Mouse (Mus musculus) gonadal fat pad, adult 2 months (tissue): ENCODE data around the gene Fzd2. TPM values are rescaled to one million over a fixed set of nuclear protein-coding genes. Genes with fewer than 3 reads are reported as not detected.
"Not testable (repeated sequence)": the region's sequence is repeated elsewhere in the genome, so short reads cannot be mapped to it uniquely, and the experiment has no call there.

Experiments used
- DNase-seq: peaks from one replicate; pipeline ENCODE4 v3.0.0-alpha.2; 2012; ENCODE audit warnings: low read depth
- polyA plus RNA-seq: library from polyadenylated mRNA; depleted of rRNA; stranded (reverse); fragments of >200 nt; gene quantifications from 2 replicates; pipeline ENCODE4 v1.2.3, GENCODE M21; 2012

The Fzd2 gene
- polyA plus RNA-seq, 1 experiment, result 17.3 TPM

- no peak for DNase-seq
Observed at GRCm38 (mm10) chr11:102581281-102582015, 22.7 kb upstream of the Fzd2 start.

- DNase-seq, result no peak
Observed at GRCm38 (mm10) chr11:102582016-102582610, 22.1 kb upstream of the Fzd2 start.

- DNase-seq, result no peak
Observed at GRCm38 (mm10) chr11:102582736-102583135, 21.5 kb upstream of the Fzd2 start.

GRCm38 (mm10) chr11:102586445-102587130, 17.6 kb upstream of the Fzd2 start:
- DNase-seq, result no peak

GRCm38 (mm10) chr11:102587554-102587953, 16.6 kb upstream of the Fzd2 start:
- no peak for DNase-seq

GRCm38 (mm10) chr11:102595341-102595820, 8.8 kb upstream of the Fzd2 start:
- DNase-seq, result no peak

- DNase-seq, result no peak
Observed at GRCm38 (mm10) chr11:102599912-102600311, 4.3 kb upstream of the Fzd2 start.

GRCm38 (mm10) chr11:102602816-102603495, 1.2 kb upstream of the Fzd2 start:
- no peak for DNase-seq

- DNase-seq, result no peak
Observed at GRCm38 (mm10) chr11:102603496-102603850, 723 bp upstream of the Fzd2 start.

GRCm38 (mm10) chr11:102604777-102605552, 769 bp downstream of the Fzd2 start:
- no peak for DNase-seq

GRCm38 (mm10) chr11:102605553-102606416, 1.6 kb downstream of the Fzd2 start:
- no peak for DNase-seq

GRCm38 (mm10) chr11:102606751-102607171, 2.6 kb downstream of the Fzd2 start:
- DNase-seq, result no peak

GRCm38 (mm10) chr11:102607201-102607600, 3.0 kb downstream of the Fzd2 start:
- DNase-seq, result not testable (repeated sequence)

- no peak for DNase-seq
Observed at GRCm38 (mm10) chr11:102607686-102608548, 3.7 kb downstream of the Fzd2 start.

GRCm38 (mm10) chr11:102608691-102609090, 4.5 kb downstream of the Fzd2 start:
- no peak for DNase-seq

GRCm38 (mm10) chr11:102609483-102609882, 5.3 kb downstream of the Fzd2 start:
- no peak for DNase-seq

- DNase-seq, result no peak
Observed at GRCm38 (mm10) chr11:102610260-102610659, 6.1 kb downstream of the Fzd2 start.

GRCm38 (mm10) chr11:102610675-102611316, 6.6 kb downstream of the Fzd2 start:
- no peak for DNase-seq

- DNase-seq, result no peak
Observed at GRCm38 (mm10) chr11:102611317-102611705, 7.1 kb downstream of the Fzd2 start.
